Mouse (Mus musculus): ENCODE measurements around the gene H2-Ob. TPM values are rescaled to one million over a fixed set of nuclear protein-coding genes. Genes with fewer than 3 reads are reported as not detected.
"Not testable (repeated sequence)": the region's sequence is repeated elsewhere in the genome, so short reads cannot be mapped to it uniquely, and the experiment has no call there.

H2-Ob gene
- polyA plus RNA-seq, 1 experiment from 2014 or later, result not detected

DNA sequence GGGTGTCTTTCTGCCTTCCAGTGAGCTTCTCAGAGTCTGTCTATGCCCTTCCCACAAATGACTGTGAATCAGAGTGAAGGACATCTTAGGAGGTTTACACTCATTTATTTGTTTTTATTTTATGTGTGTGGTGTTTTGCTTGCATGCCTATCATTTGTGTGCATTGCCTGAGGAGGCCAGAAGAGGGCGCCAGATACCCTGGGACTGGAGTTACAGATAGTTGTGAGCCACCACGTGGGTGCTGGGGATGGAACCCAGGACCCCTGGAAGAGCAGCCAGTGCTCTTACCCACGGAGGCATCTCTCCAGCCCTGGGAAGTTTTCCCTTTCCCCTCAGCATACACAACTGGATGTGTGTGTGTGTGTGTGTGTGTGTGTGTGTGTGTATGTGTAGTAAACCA lies 29.0 kb upstream of the H2-Ob start:
- Histone ChIP-seq H3K27ac (no peak overlapping the region), H3K9ac (no peak overlapping the region), H3K27me3 (peaks cover 84% of the 10 kb centered on the region), H3K4me3 (no peak overlapping the region), H3K9me3 (no peaks in the 10 kb centered on the region), H3K4me1 (0 out of 2 replicates have a peak, but pooled peaks cover 6% of the 10 kb centered on the region), H3K36me3 (no peaks in the 10 kb centered on the region), H3K4me2 (replicated peaks) (no peak overlapping the region)
- 27% methylated on average over 3 of the region's 3 CpGs for WGBS
- no peak for ATAC-seq (ENCODE audit: insufficient number of reproducible peaks, insufficient read depth, low FRiP score, low TSS enrichment)

DNA sequence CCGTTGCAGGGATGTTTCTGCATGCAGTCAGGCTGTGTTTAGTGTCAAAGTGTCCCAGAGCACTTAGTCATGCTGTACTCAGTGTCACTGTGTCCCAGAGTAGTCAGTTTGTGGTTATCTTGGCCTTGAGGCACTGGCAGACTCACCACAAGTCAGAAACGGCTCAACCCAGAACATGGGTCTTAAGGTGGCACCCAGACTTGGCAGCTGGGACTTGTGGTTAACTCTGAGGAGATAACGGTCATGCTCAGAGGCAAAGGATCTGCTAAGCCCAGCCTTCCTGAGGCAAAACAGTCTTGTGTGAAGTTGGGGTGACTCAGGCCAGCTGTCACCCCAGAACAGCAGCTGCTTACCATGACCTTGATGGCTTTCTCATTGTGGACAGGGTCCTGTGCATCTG lies 28.1 kb upstream of the H2-Ob start:
- no peak overlapping the region for H3K27ac ChIP-seq
- H3K9me3 ChIP-seq, result no peaks in the 10 kb centered on the region
- no peak overlapping the region for H3K4me2 ChIP-seq (replicated peaks)
- H3K36me3 ChIP-seq, result no peaks in the 10 kb centered on the region
- ATAC-seq (ENCODE audit: insufficient number of reproducible peaks, insufficient read depth, low FRiP score, low TSS enrichment), result no peak
- H3K4me1 ChIP-seq, result no peaks in the 10 kb centered on the region
- 76% methylated on average over 3 of the region's 3 CpGs for WGBS
- no peak overlapping the region for H3K9ac ChIP-seq
- no peak overlapping the region for H3K4me3 ChIP-seq
- peaks cover 83% of the 10 kb centered on the region for H3K27me3 ChIP-seq

DNA sequence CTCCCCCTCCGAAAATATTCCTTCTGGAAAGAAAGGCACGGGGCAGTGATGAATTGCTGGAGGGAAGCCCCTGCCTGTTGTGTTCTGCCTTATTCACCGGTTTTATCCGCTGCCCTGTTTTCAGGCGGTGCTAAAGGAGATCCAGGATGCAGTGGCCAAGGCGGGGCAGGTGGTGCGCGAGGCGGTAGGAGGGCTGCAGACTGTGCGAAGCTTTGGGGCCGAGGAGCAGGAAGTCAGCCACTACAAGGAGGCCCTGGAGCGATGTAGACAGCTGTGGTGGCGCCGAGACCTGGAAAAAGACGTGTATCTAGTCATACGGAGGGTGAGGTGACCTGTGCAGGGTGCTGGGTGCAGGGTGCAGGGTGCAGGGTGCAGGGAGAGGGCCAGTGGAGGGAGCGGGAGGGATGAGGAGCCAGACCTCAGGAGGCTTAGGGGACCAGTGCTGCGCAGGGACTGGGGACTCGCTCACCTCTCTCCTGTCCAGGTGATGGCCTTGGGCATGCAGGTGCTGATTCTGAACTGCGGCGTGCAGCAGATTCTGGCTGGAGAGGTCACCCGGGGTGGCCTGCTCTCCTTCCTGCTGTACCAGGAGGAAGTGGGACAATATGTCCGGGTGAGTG lies 26.8 kb upstream of the H2-Ob start:
- Histone ChIP-seq H3K27me3 (peaks cover 70% of the 10 kb centered on the region), H3K36me3 (no peaks in the 10 kb centered on the region), H3K27ac (no peak overlapping the region), H3K9me3 (no peaks in the 10 kb centered on the region), H3K9ac (no peak overlapping the region), H3K4me2 (replicated peaks) (no peak overlapping the region), H3K4me3 (no peak overlapping the region), H3K4me1 (no peaks in the 10 kb centered on the region)
- WGBS, result 20% methylated on average over 23 of the region's 23 CpGs
- ATAC-seq (ENCODE audit: insufficient number of reproducible peaks, insufficient read depth, low FRiP score, low TSS enrichment), result no peak

GRCm38 (mm10) chr17:34213936-34214335 lies 24.8 kb upstream of the H2-Ob start:
- Histone ChIP-seq H3K4me1 (no peaks in the 10 kb centered on the region), H3K27me3 (peaks cover 55% of the 10 kb centered on the region), H3K4me2 (replicated peaks) (no peak overlapping the region), H3K9ac (no peak overlapping the region), H3K4me3 (no peak overlapping the region), H3K27ac (no peak overlapping the region), H3K36me3 (no peaks in the 10 kb centered on the region), H3K9me3 (peaks cover 4% of the 10 kb centered on the region; the same call in 1 of the 2 replicates)
- no peak for ATAC-seq (ENCODE audit: insufficient number of reproducible peaks, insufficient read depth, low FRiP score, low TSS enrichment)
- 42% methylated on average over 21 of the region's 21 CpGs for WGBS

DNA sequence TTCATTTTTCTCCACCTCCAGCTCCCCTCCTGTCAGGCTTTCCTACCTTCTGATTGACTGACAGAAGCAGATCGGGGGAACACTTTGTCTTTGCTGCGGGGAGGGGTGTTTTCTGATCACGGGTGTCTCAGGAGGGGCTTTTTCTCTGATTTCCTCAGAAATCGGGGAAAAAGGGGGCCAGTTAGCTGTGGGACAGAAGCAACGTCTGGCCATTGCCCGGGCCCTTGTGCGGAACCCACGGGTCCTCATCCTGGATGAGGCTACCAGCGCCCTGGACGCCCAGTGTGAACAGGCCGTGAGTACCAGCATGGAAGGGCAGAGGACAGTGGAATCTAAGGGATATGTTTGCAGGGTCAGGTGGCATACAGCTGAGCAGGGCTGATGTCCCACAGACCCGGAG lies 23.5 kb upstream of the H2-Ob start:
- Histone ChIP-seq H3K27me3 (peaks cover 52% of the 10 kb centered on the region), H3K4me1 (no peaks in the 10 kb centered on the region), H3K9ac (no peak overlapping the region), H3K4me2 (replicated peaks) (no peak overlapping the region), H3K4me3 (no peak overlapping the region), H3K9me3 (peaks cover 4% of the 10 kb centered on the region; the same call in 1 of the 2 replicates), H3K27ac (no peak overlapping the region), H3K36me3 (no peaks in the 10 kb centered on the region)
- no peak for ATAC-seq (ENCODE audit: insufficient number of reproducible peaks, insufficient read depth, low FRiP score, low TSS enrichment)
- WGBS, result 80% methylated on average over 12 of the region's 12 CpGs

DNA sequence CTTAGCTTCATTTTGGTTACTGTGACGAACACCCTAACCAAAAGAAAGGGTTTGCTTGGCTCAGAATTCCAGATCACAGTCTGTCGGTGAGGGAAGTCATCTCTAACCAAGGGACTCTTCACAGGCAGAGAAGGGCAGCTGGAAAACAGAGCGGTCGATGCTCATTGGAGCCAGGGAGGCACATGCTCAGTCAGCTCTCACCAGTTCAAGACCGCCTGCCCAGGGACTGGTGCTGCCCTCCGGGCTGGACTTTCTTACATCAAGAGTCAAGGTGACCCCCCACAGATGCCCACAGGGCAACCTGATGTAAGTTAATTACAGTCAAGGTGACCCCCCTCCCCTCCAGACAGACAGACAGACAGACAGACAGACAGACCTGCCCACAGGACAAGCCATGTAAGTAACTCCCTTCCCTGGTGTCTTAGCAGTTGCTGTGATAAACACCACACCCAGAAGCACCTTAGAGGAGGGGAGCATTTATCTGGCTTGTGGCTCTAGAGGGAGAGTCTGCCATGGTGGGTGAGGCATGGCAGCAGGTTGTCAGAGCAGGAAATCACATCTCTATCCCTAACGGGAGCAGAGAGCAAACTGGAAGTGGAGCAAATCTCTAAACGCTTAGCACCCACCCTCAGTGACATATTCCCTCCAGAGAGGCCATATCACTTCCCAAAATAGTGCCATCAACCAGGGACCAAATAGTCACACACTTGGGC lies 21.3 kb upstream of the H2-Ob start:
- H3K4me2 ChIP-seq (replicated peaks), result no peak overlapping the region
- H3K27me3 ChIP-seq, result peaks cover 30% of the 10 kb centered on the region
- peaks cover 4% of the 10 kb centered on the region; the same call in 1 of the 2 replicates for H3K9me3 ChIP-seq
- H3K27ac ChIP-seq, result no peak overlapping the region
- H3K4me1 ChIP-seq, result no peaks in the 10 kb centered on the region
- no peak overlapping the region for H3K4me3 ChIP-seq
- no peaks in the 10 kb centered on the region for H3K36me3 ChIP-seq
- 86% methylated on average over 8 of the region's 8 CpGs for WGBS
- ATAC-seq (ENCODE audit: insufficient number of reproducible peaks, insufficient read depth, low FRiP score, low TSS enrichment), result no peak
- H3K9ac ChIP-seq, result no peak overlapping the region

DNA sequence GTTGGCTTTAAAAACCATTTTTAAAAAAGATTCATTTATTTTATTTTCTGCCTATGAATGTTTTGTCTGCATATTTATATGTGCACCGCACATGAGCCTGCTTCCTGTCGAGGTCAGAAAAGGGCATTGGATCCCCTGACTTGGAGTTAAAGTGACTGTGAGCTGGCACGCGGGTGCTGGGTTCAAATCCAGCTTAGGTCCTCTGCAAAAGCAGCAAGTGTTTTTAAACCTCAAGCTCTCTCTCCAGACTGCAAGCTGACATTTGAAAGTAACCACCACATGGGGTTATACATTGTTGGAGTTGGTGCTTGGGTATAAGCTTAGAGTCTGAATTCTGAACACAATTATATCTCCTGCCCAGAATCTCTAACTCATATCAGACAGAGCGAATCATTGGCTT lies 20.7 kb upstream of the H2-Ob start:
- Histone ChIP-seq H3K36me3 (no peaks in the 10 kb centered on the region), H3K9ac (no peak overlapping the region), H3K4me2 (replicated peaks) (no peak overlapping the region), H3K27ac (no peak overlapping the region), H3K9me3 (peaks cover 4% of the 10 kb centered on the region; the same call in 1 of the 2 replicates), H3K4me3 (no peak overlapping the region), H3K27me3 (peaks cover 24% of the 10 kb centered on the region), H3K4me1 (no peaks in the 10 kb centered on the region)
- ATAC-seq (ENCODE audit: insufficient number of reproducible peaks, insufficient read depth, low FRiP score, low TSS enrichment), result no peak
- 83% methylated on average over 5 of the region's 5 CpGs for WGBS

DNA sequence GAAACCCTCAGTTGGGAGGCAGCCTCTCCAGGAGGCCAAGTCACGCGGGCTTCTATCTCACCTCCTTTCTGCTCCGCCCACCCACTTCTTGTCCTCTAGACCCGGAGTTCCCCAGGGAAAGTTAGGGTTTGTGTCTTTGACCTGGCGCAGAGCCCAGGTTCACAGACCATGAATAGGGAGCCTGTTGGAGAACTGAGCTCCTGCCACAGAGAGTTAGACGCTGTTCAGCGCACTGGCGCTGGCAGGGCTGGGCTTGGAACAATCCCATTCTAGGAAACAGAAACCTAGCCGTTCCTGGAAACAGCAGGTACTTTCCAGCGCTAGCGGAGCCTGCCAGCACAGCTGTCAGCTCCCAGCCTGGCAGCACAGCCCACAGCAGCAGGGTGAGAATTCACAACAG lies 20.0 kb upstream of the H2-Ob start:
- 84% methylated on average over 11 of the region's 11 CpGs for WGBS
- no peak overlapping the region for H3K4me3 ChIP-seq
- no peak overlapping the region for H3K4me2 ChIP-seq (replicated peaks)
- H3K9me3 ChIP-seq, result peaks cover 4% of the 10 kb centered on the region; the same call in 1 of the 2 replicates
- H3K36me3 ChIP-seq, result no peaks in the 10 kb centered on the region
- no peak overlapping the region for H3K9ac ChIP-seq
- peaks cover 19% of the 10 kb centered on the region for H3K27me3 ChIP-seq
- H3K4me1 ChIP-seq, result no peaks in the 10 kb centered on the region
- H3K27ac ChIP-seq, result no peak overlapping the region
- no peak for ATAC-seq (ENCODE audit: insufficient number of reproducible peaks, insufficient read depth, low FRiP score, low TSS enrichment)

GRCm38 (mm10) chr17:34219096-34219495 lies 19.6 kb upstream of the H2-Ob start:
- H3K36me3 ChIP-seq; H3K9me3 ChIP-seq; H3K9ac ChIP-seq; H3K4me2 ChIP-seq (replicated peaks); H3K4me3 ChIP-seq; ATAC-seq (ENCODE audit: insufficient number of reproducible peaks, insufficient read depth, low FRiP score, low TSS enrichment); H3K4me1 ChIP-seq; H3K27ac ChIP-seq: not testable (repeated sequence)
- H3K27me3 ChIP-seq, result peaks cover 14% of the 10 kb centered on the region
- WGBS, result 93% methylated on average over 9 of the region's 11 CpGs

DNA sequence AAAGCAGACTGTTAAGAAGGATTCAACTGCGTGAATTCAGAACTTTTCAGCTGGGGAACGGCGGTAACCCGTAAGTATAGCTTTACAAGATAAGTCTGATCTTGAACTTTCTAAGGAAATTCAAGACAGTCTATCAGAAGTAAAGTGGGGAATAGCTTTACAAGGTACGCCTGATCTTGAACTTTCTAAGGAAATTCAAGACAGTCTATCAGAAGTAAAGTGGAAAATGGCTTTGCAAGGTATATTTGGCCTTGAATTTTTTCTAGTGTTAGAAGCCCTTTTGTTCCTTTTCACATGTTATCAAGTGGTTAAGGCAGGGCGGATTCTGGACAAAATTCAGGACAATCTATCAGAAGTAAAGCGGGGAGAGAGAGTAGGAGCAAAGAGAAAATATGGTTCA lies 18.9 kb upstream of the H2-Ob start:
- not testable (repeated sequence) for ATAC-seq (ENCODE audit: insufficient number of reproducible peaks, insufficient read depth, low FRiP score, low TSS enrichment); H3K4me2 ChIP-seq (replicated peaks); H3K9me3 ChIP-seq; H3K4me1 ChIP-seq; H3K9ac ChIP-seq; H3K4me3 ChIP-seq; H3K27me3 ChIP-seq; H3K36me3 ChIP-seq; H3K27ac ChIP-seq
- WGBS, result 94% methylated on average over 4 of the region's 7 CpGs

GRCm38 (mm10) chr17:34220401-34220800 lies 18.3 kb upstream of the H2-Ob start:
- H3K36me3 ChIP-seq; ATAC-seq (ENCODE audit: insufficient number of reproducible peaks, insufficient read depth, low FRiP score, low TSS enrichment); H3K4me2 ChIP-seq (replicated peaks); H3K9ac ChIP-seq; H3K4me1 ChIP-seq; H3K4me3 ChIP-seq; H3K27me3 ChIP-seq; H3K9me3 ChIP-seq; H3K27ac ChIP-seq: not testable (repeated sequence)
- 96% methylated on average over 5 of the region's 16 CpGs for WGBS

DNA sequence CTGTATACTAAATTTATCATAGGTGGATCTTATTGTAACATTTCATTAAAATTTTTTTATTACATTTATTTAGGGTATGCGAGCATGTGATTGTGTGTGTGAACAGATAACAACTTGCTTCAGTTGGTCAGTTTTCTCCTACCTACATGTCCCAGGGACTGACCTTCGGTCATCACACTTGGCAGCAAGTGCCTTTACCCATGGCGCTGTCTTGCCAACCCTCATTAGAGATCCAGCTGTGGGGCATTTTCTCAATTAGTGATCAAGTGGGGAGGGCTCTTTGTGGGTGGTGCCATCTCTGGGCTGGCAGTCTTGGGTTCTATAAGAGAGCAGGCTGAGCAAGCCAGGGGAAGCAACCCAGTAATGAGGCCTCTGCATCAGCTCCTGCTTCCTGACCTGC lies 13.9 kb upstream of the H2-Ob start:
- H3K4me2 ChIP-seq (replicated peaks), result no peak overlapping the region
- 91% methylated on average over 3 of the region's 3 CpGs for WGBS
- no peak for ATAC-seq (ENCODE audit: insufficient number of reproducible peaks, insufficient read depth, low FRiP score, low TSS enrichment)
- no peak overlapping the region for H3K9ac ChIP-seq
- H3K27ac ChIP-seq, result no peak overlapping the region
- no peaks in the 10 kb centered on the region for H3K27me3 ChIP-seq
- H3K36me3 ChIP-seq, result no peaks in the 10 kb centered on the region
- peaks cover 7% of the 10 kb centered on the region; the same call in 1 of the 2 replicates for H3K9me3 ChIP-seq
- no peaks in the 10 kb centered on the region for H3K4me1 ChIP-seq
- H3K4me3 ChIP-seq, result no peak overlapping the region
